Mouse (Mus musculus) myocyte (in vitro differentiated cells): Measurements from ENCODE around the gene Rapgef2.

ENCODE experiments used
- CEBPB ChIP-seq: IDR thresholded peaks from 2 replicates; pipeline ENCODE4 v1.6.1; 2011; ENCODE audit warnings: mild to moderate bottlenecking, moderate library complexity; ENCODE audit not compliant: poor library complexity, insufficient read depth, severe bottlenecking
- MAX ChIP-seq: IDR thresholded peaks from one replicate; pipeline ENCODE4 v1.6.1; 2011; ENCODE audit warnings: low read depth, mild to moderate bottlenecking, control low read depth
- MYOD1 ChIP-seq, 3 experiments: IDR thresholded peaks; one replicate each; pipeline ENCODE4 v1.6.1; 2011; ENCODE audit warnings: control low read depth in 2 of 3, low read depth in 2 of 3, mild to moderate bottlenecking in 2 of 3, moderate library complexity in 1 of 3; ENCODE audit not compliant: insufficient read length in 2 of 3, control insufficient read depth in 1 of 3
- MYOG ChIP-seq, 3 experiments: IDR thresholded peaks; one replicate each; pipeline ENCODE4 v1.6.1; 2011; ENCODE audit warnings: control low read depth in 2 of 3, low read depth in 2 of 3, mild to moderate bottlenecking in 2 of 3; ENCODE audit not compliant: insufficient read length in 2 of 3, control insufficient read depth in 1 of 3, insufficient read depth in 1 of 3
- POLR2A ChIP-seq: IDR thresholded peaks from one replicate; pipeline ENCODE4 v1.6.1; 2011; ENCODE audit warnings: low read depth, mild to moderate bottlenecking, control low read depth, moderate library complexity; ENCODE audit not compliant: insufficient read length
- POLR2AphosphoS2 ChIP-seq: IDR thresholded peaks from one replicate; pipeline ENCODE4 v1.6.1; 2011; ENCODE audit warnings: low read depth, control low read depth; ENCODE audit not compliant: insufficient read length
- TCF3 ChIP-seq: IDR thresholded peaks from one replicate; pipeline ENCODE4 v1.6.1; 2011; ENCODE audit warnings: low read depth, control low read depth; ENCODE audit not compliant: insufficient read length
- USF1 ChIP-seq: IDR thresholded peaks from one replicate; pipeline ENCODE4 v1.6.1; 2011; ENCODE audit warnings: low read depth, mild to moderate bottlenecking, control low read depth, moderate library complexity

- TF ChIP-seq POLR2A = no peak
- TF ChIP-seq TCF3 = no peak
- no peak for TF ChIP-seq CEBPB
- TF ChIP-seq POLR2AphosphoS2 = no peak
- no peak for TF ChIP-seq MYOD1 (IDR thresholded peaks at IDR 0.05; ENCODE audit: control insufficient read depth in 1 of 3, insufficient read length in 2 of 3, low read depth in 2 of 3)
- no peak for TF ChIP-seq MAX
- TF ChIP-seq MYOG (IDR thresholded peaks at IDR 0.05; ENCODE audit: control insufficient read depth in 1 of 3, insufficient read depth in 1 of 3, insufficient read length in 2 of 3, low read depth in 2 of 3) = no peak
- no peak for TF ChIP-seq USF1
Measured at GRCm38 (mm10) chr3:79205112-79205511, 81.2 kb downstream of the Rapgef2 start.
